Mouse (Mus musculus) liver, embryonic 14.5 days (tissue): ENCODE data around the gene Lama2.

Experiments used
- CTCF ChIP-seq: IDR thresholded peaks from 2 replicates; pipeline ENCODE4 v1.5.1; 2016; ENCODE audit warnings: antibody characterized with exemption, low read depth, control low read depth
- EP300 ChIP-seq: IDR thresholded peaks from 2 replicates; pipeline ENCODE4 v1.6.1; 2016; ENCODE audit warnings: antibody characterized with exemption, low read depth

DNA sequence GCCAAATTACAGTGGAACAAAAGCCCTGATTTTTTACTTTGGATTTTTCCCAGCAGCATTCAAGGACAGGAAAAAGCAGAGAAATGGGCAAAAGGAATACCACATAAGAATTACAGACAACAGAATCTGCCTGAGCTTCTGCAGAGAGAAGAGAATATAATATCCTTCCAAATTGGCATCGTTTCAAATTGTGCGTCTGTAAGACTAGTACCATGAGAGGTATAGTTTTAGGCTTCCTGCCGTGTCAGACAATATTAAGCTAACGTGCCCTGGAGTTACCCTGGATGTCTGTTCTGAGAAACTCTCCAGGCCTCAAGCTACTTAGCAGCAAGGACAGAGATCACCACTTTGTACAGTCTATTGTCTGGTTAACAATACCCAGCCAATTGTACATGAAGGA lies 384.8 kb downstream of the Lama2 start:
- no peak for TF ChIP-seq EP300
- no peak for TF ChIP-seq CTCF
